Mouse (Mus musculus) stomach, postnatal 0 days (tissue): Measurements from ENCODE around the gene Raph1. TPM values are rescaled to one million over a fixed set of nuclear protein-coding genes. Genes with fewer than 3 reads are reported as not detected.

ENCODE experiments used
- ATAC-seq: fragments of 200-750 bp; cut with Nextera tagmentation; 2 replicates; pipeline ENCODE4 v1.8.0; 2017; ENCODE audit not compliant: low FRiP score, low TSS enrichment
- DNase-seq: peaks from one replicate; pipeline ENCODE4 v3.0.0-alpha.2; 2016; ENCODE audit warnings: low spot score
- H3K27ac ChIP-seq: fragments of 300-500 bp; sonication (generic); replicated peaks from 2 replicates; pipeline ENCODE4 v1.5.1; 2014; ENCODE audit warnings: mild to moderate bottlenecking, control low read depth
- H3K27me3 ChIP-seq: fragments of 300-500 bp; sonication (generic); 2 replicates; pipeline ENCODE4 v1.6.1; 2014; ENCODE audit warnings: low read length; ENCODE audit not compliant: control insufficient read depth, insufficient read depth
- H3K36me3 ChIP-seq: fragments of 300-500 bp; sonication (generic); 2 replicates; pipeline ENCODE4 v1.6.1; 2014; ENCODE audit warnings: low read length, mixed read lengths; ENCODE audit not compliant: control insufficient read depth, insufficient read depth
- H3K4me1 ChIP-seq: fragments of 300-500 bp; sonication (generic); replicated peaks from 2 replicates; pipeline ENCODE4 v1.6.1; 2014; ENCODE audit warnings: antibody characterized with exemption; ENCODE audit not compliant: control insufficient read depth, insufficient read depth
- H3K4me2 ChIP-seq: fragments of 300-500 bp; sonication (generic); replicated peaks from 2 replicates; pipeline ENCODE4 v1.6.1; 2014; ENCODE audit warnings: low read depth, mild to moderate bottlenecking, control low read depth, moderate library complexity
- H3K4me3 ChIP-seq: fragments of 300-500 bp; sonication (generic); 2 replicates; pipeline ENCODE4 v1.5.1; 2014; ENCODE audit warnings: low read depth, low read length, control low read depth
- H3K9ac ChIP-seq: fragments of 300-500 bp; sonication (generic); 2 replicates; pipeline ENCODE4 v1.6.1; 2014; ENCODE audit warnings: mild to moderate bottlenecking, low read length, control low read depth, mixed read lengths
- H3K9me3 ChIP-seq: fragments of 300-500 bp; sonication (generic); 2 replicates; pipeline ENCODE4 v1.6.1; 2016; ENCODE audit warnings: low read length; ENCODE audit not compliant: control insufficient read depth
- CTCF ChIP-seq: IDR thresholded peaks from 2 replicates; pipeline ENCODE4 v1.5.1; 2016; ENCODE audit warnings: antibody characterized with exemption, low read depth, mild to moderate bottlenecking, moderate library complexity
- EP300 ChIP-seq: optimal IDR thresholded peaks from 2 replicates; pipeline ENCODE3; 2016; ENCODE audit warnings: antibody characterized with exemption
- WGBS: fragments of 180-500 bp; shearing (Covaris S2); extraction: QIAGEN DNeasy Blood & Tissue Kit; methylation state at CpG from one replicate; pipeline ENCODE4 v1.1.7; 2014; 5-methylcytosine and 5-hydroxymethylcytosine counted together
- polyA plus RNA-seq: library from polyadenylated mRNA; unstranded; fragments of >200 nt; fragmentation: Nextera tagmentation; extraction: Ambion mirVana; gene quantifications from 2 replicates; pipeline ENCODE4 v1.2.1, GENCODE M21; 2015

Gene Raph1
- polyA plus RNA-seq, 1 experiment from 2014 or later, result 11.5 TPM

GRCm38 (mm10) chr1:60539272-60539671 is 27.6 kb downstream of the Raph1 start:
- no peak overlapping the region for H3K4me3 ChIP-seq
- no peak for DNase-seq
- H3K27me3 ChIP-seq, result no peaks in the 10 kb centered on the region
- no peak overlapping the region for H3K9ac ChIP-seq
- no peak for ATAC-seq
- H3K27ac ChIP-seq, result no peak overlapping the region
- TF ChIP-seq EP300, result no peak
- TF ChIP-seq CTCF, result no peak
- 70% methylated on average over 3 of the region's 3 CpGs for WGBS
- H3K4me1 ChIP-seq, result no peaks in the 10 kb centered on the region
- no peaks in the 10 kb centered on the region for H3K36me3 ChIP-seq
- H3K9me3 ChIP-seq, result no peaks in the 10 kb centered on the region
- no peak overlapping the region for H3K4me2 ChIP-seq

GRCm38 (mm10) chr1:60534932-60535331 is 32.0 kb downstream of the Raph1 start:
- no peak overlapping the region for H3K4me2 ChIP-seq
- no peaks in the 10 kb centered on the region for H3K4me1 ChIP-seq
- ATAC-seq, result no peak
- TF ChIP-seq EP300 (no peak), CTCF (peak; percentile 62)
- H3K9me3 ChIP-seq, result no peaks in the 10 kb centered on the region
- 91% methylated on average over 2 of the region's 2 CpGs for WGBS
- no peak overlapping the region for H3K27ac ChIP-seq
- H3K4me3 ChIP-seq, result no peak overlapping the region
- no peak overlapping the region for H3K9ac ChIP-seq
- H3K36me3 ChIP-seq, result 0 out of 2 replicates have a peak, but pooled peaks cover 2% of the 10 kb centered on the region
- no peaks in the 10 kb centered on the region for H3K27me3 ChIP-seq
- DNase-seq, result no peak

- WGBS, result 85% methylated on average over 2 of the region's 2 CpGs
- H3K4me1 ChIP-seq, result no peaks in the 10 kb centered on the region
- TF ChIP-seq CTCF, result no peak
- TF ChIP-seq EP300, result no peak
- no peak for ATAC-seq
- H3K36me3 ChIP-seq, result peaks cover 7% of the 10 kb centered on the region; the same call in 1 of the 2 replicates
- H3K4me3 ChIP-seq, result no peak overlapping the region
- no peak overlapping the region for H3K4me2 ChIP-seq
- DNase-seq, result no peak
- H3K27me3 ChIP-seq, result no peaks in the 10 kb centered on the region
- no peaks in the 10 kb centered on the region for H3K9me3 ChIP-seq
- no peak overlapping the region for H3K9ac ChIP-seq
- H3K27ac ChIP-seq, result no peak overlapping the region
Observed at GRCm38 (mm10) chr1:60530636-60531035, 36.3 kb downstream of the Raph1 start.

- H3K9ac ChIP-seq, result no peak overlapping the region
- H3K4me1 ChIP-seq, result no peaks in the 10 kb centered on the region
- H3K36me3 ChIP-seq, result peaks cover 9% of the 10 kb centered on the region; the same call in 1 of the 2 replicates
- H3K27me3 ChIP-seq, result no peaks in the 10 kb centered on the region
- no peak overlapping the region for H3K4me2 ChIP-seq
- no peak overlapping the region for H3K4me3 ChIP-seq
- DNase-seq, result no peak
- no peak for ATAC-seq
- no peaks in the 10 kb centered on the region for H3K9me3 ChIP-seq
- 84% methylated on average over 6 of the region's 6 CpGs for WGBS
- TF ChIP-seq CTCF, result peak; percentile 41
- no peak for TF ChIP-seq EP300
- no peak overlapping the region for H3K27ac ChIP-seq
Observed at GRCm38 (mm10) chr1:60530107-60530506, 36.8 kb downstream of the Raph1 start.

DNA sequence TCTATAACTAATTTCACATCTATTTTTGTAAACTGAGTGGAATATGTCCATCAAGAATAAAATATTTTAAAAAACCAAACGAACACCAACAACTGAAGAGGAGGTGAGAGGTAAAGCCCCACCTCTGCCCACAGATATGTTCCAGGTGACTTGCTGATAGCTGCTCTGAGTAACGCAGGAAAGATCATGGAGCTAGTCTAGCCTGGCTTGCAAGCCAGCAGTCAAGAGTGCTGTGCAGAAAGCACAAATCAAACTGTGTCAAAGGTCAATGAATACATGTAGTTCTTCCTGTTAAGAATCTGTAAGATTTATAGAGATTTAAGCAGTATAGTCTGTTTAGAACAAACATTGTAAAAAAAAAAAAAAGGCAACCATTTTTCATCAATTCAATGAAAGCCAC is 56.3 kb downstream of the Raph1 start:
- no peak for DNase-seq
- peak; percentile 89 for ATAC-seq
- no peaks in the 10 kb centered on the region for H3K4me1 ChIP-seq
- no peaks in the 10 kb centered on the region for H3K36me3 ChIP-seq
- no peaks in the 10 kb centered on the region for H3K9me3 ChIP-seq
- WGBS, result 30% methylated on average over 2 of the region's 2 CpGs
- no peak overlapping the region for H3K9ac ChIP-seq
- H3K27me3 ChIP-seq, result no peaks in the 10 kb centered on the region
- H3K4me3 ChIP-seq, result no peak overlapping the region
- H3K27ac ChIP-seq, result no peak overlapping the region
- H3K4me2 ChIP-seq, result no peak overlapping the region
- TF ChIP-seq EP300, result no peak
- TF ChIP-seq CTCF, result no peak

- Histone ChIP-seq H3K9ac (no peak overlapping the region), H3K4me1 (no peaks in the 10 kb centered on the region), H3K27me3 (no peaks in the 10 kb centered on the region), H3K4me2 (no peak overlapping the region), H3K27ac (no peak overlapping the region), H3K9me3 (no peaks in the 10 kb centered on the region), H3K4me3 (no peak overlapping the region), H3K36me3 (peaks cover 3% of the 10 kb centered on the region; the same call in 1 of the 2 replicates)
- WGBS, result 77% methylated on average over 5 of the region's 5 CpGs
- DNase-seq (no peak), ATAC-seq (no peak)
- TF ChIP-seq CTCF (no peak), EP300 (no peak)
Observed at GRCm38 (mm10) chr1:60503456-60503855, 63.4 kb downstream of the Raph1 start.
